28 mouse cellular contexts compared by ENCODE assay signal in genomic region chr13:51723114-51723513, GRCm38 (mm10).
DNase-seq lines count a peak whose midpoint lies in the region; ATAC-seq and TF ChIP-seq lines count a peak whose summit lies in the region.
"Had no signal": no experiment of that assay in that cellular context is flagged by ENCODE, and none has a peak within 500 bp of the region (broad histone marks: within the 10 kb centered on the region; RNA-seq: fewer than 3 reads in every experiment).

No protein-coding gene starts in this region.

- peak overlapping the region; percentile 63 for H3K27ac ChIP-seq in embryonic facial prominence, embryonic 10.5 days (replicated peaks)
- H3K27ac ChIP-seq: embryonic facial prominence, embryonic 13.5 days; embryonic facial prominence, embryonic 15.5 days; forebrain, embryonic 12.5 days had no signal

- no peaks in the 10 kb centered on the region for H3K27me3 ChIP-seq in E14TG2a.4 (ENCODE audit: insufficient read depth, low read length)
- no peaks in the 10 kb centered on the region for H3K27me3 ChIP-seq in G1E (ENCODE audit: insufficient read depth, low read length)
- H3K27me3 ChIP-seq in embryonic facial prominence, embryonic 10.5 days (replicated peaks; ENCODE audit: low read depth, poor library complexity, severe bottlenecking): no peaks in the 10 kb centered on the region
- H3K27me3 ChIP-seq: CH12.LX; embryonic facial prominence, embryonic 13.5 days; embryonic facial prominence, embryonic 15.5 days; forebrain, embryonic 12.5 days; Patski had no signal

- peak overlapping the region; percentile 13; the same call in 1 of the 2 replicates for H3K4me3 ChIP-seq in E14TG2a.4 (replicated peaks; ENCODE audit: low read length)
- H3K4me3 ChIP-seq in G1E (ENCODE audit: low read depth, low read length): peak overlapping the region; percentile 44; the same call in 1 of the 2 replicates
- no peak overlapping the region for H3K4me3 ChIP-seq in embryonic facial prominence, embryonic 10.5 days
- H3K4me3 ChIP-seq: embryonic facial prominence, embryonic 13.5 days; embryonic facial prominence, embryonic 15.5 days; erythroblast, embryonic 14.5 days; forebrain, embryonic 10.5 days; forebrain, embryonic 12.5 days had no signal

- H3K4me1 ChIP-seq in E14TG2a.4 (replicated peaks; ENCODE audit: low read depth, low read length) (peaks cover 90% of the 10 kb centered on the region), G1E (ENCODE audit: insufficient read depth, low read depth, low read length) (peaks cover 59% of the 10 kb centered on the region)
- peaks cover 43% of the 10 kb centered on the region for H3K4me1 ChIP-seq in embryonic facial prominence, embryonic 10.5 days

- H3K9me3 ChIP-seq in E14TG2a.4 (ENCODE audit: low read length) (no peaks in the 10 kb centered on the region), G1E (replicated peaks) (peaks cover 3% of the 10 kb centered on the region; the same call in 1 of the 2 replicates)
- H3K9me3 ChIP-seq in embryonic facial prominence, embryonic 10.5 days: no peaks in the 10 kb centered on the region
- H3K9me3 ChIP-seq: embryonic facial prominence, embryonic 13.5 days; embryonic facial prominence, embryonic 15.5 days; forebrain, embryonic 10.5 days; forebrain, embryonic 12.5 days had no signal

- ATAC-seq in G1E (ENCODE audit: extremely low read depth, insufficient number of reproducible peaks, low FRiP score, poor library complexity, severe bottlenecking): 0 out of 2 replicates have a peak, but pooled peaks have one; percentile 16
- ATAC-seq in inflammation-experienced regulatory T-cells, adult 6 months: no peak
- ATAC-seq: activated CD4-positive, CD25-positive, alpha-beta regulatory T cell, adult 4 months; CD4-positive, CD25-positive, alpha-beta regulatory T cell, adult 4 months; forebrain, embryonic 14.5 days; forebrain, embryonic 16.5 days; Patski had no signal

- H3K36me3 ChIP-seq in E14TG2a.4 (ENCODE audit: insufficient read depth, low read length) (peaks cover 62% of the 10 kb centered on the region), G1E (replicated peaks) (peaks cover 93% of the 10 kb centered on the region)
- H3K36me3 ChIP-seq in embryonic facial prominence, embryonic 10.5 days (replicated peaks): peaks cover 10% of the 10 kb centered on the region; the same call in 1 of the 2 replicates

- WGBS in embryonic facial prominence, embryonic 10.5 days: 58% methylated on average over 5 of the region's 5 CpGs

- DNase-seq in 3T3-L1 (ENCODE audit: low read depth, low spot score) (peak; percentile 49), G1E (ENCODE audit: low spot score) (no peak)
- DNase-seq in embryonic facial prominence, embryonic 10.5 days (ENCODE audit: low spot score): no peak
- no peak for DNase-seq in frontal cortex, postnatal 14 days (ENCODE audit: low spot score in 2 of 2)
- DNase-seq in testis, postnatal 14 days (ENCODE audit: low spot score): no peak
- no peak for DNase-seq in lung, postnatal 10 days
- DNase-seq: adrenal gland, adult 8-10 months; adrenal gland, postnatal 14 days; adrenal gland, postnatal 36 days; B cell, adult 2 months; cerebellum, adult 11-12 months; cerebellum, adult 2 months; cerebellum, adult 9-10 months; cerebellum, postnatal 10 days; cerebellum, postnatal 25 days had no signal

- no peak for TF ChIP-seq CTCF in E14TG2a.4 (conservative IDR thresholded peaks at IDR 0.05; ENCODE audit: low read length)
- no peak for TF ChIP-seq CTCF in G1E (IDR thresholded peaks at IDR 0.05; ENCODE audit: low read depth, low read length)
